Mouse (Mus musculus): ENCODE data around the gene Eci1. TPM values are rescaled to one million over a fixed set of nuclear protein-coding genes. Genes with fewer than 3 reads are reported as not detected.
"Not testable (repeated sequence)": the region's sequence is repeated elsewhere in the genome, so short reads cannot be mapped to it uniquely, and the experiment has no call there.

Gene Eci1
- total RNA-seq (2021): 100 to 1,000 TPM; 147 to 161 TPM
- long read RNA-seq, experiment 1, transcript Eci1-205 (7 exons, 1,137 nt): major isoform, 108 of 120 reads
- long read RNA-seq, experiment 1, partial matches to known transcripts: 9 of 120 reads
- long read RNA-seq, experiment 1, other reads (novel, unspliced or antisense): 2 of 120 reads
- long read RNA-seq, experiment 2, transcript Eci1-205 (7 exons, 1,137 nt): major isoform, 152 of 169 reads
- long read RNA-seq, experiment 2, partial matches to known transcripts: 11 of 169 reads
- long read RNA-seq, experiment 2, other reads (novel, unspliced or antisense): 5 of 169 reads

DNA sequence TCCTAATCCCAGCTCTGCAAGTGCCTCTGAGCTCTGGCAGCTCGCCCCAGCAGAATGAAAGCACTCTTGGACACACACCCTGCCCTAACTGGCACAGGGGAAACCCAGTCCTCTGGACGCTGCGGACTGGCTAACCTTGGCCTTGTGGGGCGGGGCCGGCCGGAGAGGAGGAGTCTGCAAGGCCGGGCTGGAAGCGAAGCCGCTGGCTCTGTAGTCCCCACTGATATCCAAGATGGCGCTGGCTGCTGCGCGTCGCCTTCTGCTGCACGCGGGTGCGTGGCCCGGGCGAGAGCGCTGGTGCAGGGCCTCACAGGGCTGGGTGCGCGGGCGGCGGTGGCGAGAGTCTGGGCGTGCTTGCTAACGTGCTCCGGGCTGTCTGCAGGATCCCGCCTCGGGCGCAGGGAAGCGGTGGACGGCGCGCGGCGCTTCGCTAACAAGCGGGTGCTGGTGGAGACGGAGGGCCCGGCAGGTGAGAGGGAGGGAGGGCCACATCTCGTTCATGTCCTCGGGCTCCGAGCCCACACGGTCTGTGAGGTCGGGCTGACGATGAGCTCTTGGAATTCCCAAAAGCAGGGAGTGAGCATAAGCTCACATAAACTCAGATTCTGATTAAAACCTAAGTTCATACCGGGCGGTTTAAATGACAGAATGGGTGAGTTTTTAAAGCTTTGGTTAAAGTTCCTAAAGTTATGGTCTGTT lies at the start of gene Eci1:
Gene Eci1 (plus strand): TSS at position 171 of the 699 bp plus-strand sequence.
- peak; percentile 95 for DNase-seq

DNA sequence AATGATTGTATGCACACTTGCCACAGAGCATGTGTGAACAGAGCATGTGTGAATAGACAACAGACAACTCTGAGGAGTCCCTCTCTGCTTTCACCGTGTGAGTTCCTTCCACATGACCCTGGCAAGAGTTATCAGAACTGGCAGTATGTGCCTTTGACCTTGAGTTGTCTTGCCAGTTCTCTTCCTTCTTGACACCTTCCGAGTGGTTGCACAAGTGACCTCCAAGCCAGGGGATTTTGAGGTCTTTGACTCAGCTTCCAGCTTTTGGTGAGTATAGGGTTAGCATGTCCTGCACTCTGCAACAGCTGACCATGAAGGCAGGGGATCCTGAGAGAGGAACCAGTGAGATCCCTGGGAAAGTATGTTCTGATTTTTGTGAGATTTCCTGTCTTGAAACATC lies 47.9 kb upstream of the Eci1 start:
- DNase-seq: no peak

DNA sequence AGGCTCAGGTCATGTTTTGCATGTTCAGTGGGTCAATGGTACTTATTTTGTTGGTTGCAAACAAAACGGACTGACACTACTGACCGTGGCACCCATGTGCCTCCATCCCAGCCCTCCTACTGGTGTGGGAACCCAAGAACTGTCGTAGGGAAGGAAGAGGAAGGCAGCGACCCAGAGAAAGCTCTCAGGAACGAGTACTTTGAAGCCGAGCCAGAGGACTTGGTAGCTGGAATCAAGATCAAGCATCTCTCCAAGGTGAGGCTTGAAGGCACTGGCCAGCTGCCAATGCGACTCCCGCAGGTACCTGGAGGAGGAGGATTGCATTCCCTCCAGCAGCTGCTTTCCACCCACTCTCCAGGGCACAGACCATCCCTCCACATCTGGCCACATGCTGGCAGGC lies 42.7 kb upstream of the Eci1 start:
- DNase-seq: no peak

DNA sequence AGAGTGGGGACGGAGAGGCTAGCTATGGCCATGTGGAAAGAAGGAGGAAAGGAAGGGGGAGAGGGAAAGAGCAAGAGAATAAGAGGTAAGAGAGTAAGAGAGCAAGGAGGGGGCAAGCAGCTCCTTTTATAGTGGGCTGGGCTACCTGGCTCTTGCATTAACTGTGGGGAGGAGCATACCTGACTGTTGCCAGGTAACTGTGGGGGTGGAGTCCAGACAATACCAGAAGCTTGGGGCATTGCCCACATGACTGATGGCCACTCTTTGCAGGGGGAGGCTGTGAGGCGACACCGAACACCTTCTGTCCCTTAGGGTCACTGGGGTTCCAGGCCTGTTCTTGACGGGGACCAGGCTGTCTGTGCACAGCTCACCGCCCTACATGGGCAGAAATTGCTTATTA lies 37.7 kb upstream of the Eci1 start:
- DNase-seq: no peak

DNA sequence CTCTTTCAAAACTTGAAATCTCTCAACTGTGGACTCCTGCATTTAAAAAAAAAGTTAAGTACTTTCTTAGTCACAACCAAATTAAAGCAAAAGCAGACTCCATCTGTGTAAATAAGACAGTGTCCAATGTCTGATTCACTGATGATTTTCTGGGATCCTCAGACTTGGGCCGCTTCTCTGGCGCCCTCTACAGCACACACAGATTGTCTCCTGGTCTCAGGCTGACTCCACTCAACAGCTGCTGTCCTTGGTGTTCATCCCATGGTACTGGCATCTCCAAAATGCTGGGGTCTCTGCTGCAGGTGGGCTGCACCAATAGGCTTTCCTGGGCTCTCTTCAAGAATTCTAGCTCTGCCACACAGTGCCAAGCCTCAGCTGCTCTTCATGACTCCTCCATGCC lies 36.6 kb upstream of the Eci1 start:
- peak; percentile 60 for DNase-seq

DNA sequence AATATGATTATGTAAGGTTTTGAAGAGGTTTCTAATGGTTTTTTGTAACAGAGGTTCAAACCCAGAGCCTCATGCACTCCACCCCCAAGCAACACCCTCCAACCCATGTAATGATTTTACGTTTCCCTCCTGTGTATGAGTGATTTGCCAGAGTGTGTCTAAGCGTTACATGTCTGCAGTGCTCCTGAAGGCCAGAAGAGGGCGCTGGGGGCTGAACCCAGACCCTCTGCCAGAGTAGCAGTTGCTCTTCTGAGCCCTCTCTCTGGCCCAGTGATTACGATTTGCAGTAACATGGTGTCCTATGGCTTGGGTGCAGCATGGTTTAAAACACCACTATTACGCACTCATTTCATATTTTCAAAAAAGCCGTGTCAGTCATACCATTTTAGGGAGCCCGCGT lies 35.3 kb upstream of the Eci1 start:
- DNase-seq: no peak

DNA sequence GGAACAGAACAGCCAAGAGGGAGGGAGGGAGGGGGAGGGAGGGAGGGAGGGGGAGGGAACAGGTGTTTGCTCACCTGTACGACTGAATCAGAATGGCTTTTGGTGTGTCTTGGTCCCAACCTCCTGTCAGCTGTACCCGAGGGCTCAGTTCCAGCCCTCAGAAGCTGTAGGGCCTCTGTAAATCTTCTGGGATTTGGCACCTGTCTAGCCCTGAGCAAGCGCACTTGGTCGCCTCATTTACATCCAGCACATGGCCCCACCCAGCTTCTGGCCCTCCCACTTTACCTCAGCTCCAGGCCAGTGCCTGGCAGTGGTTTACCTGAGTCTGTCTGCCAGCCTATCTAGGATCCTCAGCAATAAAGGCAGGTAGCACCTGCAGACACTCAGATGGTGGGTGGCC lies 32.9 kb upstream of the Eci1 start:
- no peak for DNase-seq

DNA sequence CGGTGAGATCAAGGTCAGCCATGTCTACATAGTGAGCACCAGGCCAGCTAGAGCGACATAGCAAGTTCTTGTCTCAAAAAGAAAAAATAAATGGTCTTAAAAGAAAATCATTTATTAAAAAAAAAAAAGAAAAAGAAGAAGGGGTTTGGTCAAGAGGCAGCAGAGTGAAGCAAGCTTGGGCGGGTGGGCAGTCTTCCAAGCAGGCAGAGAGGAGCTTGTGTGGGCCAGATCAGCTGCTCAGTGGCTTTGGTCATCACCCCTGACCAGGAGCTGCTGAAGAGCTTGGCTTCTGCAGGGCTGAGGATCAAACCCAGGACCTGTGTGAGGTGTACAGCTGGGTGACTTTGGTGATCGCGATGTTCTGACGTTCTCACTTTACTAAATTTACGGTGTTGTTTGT lies 32.0 kb upstream of the Eci1 start:
- peak; percentile 34 for DNase-seq

DNA sequence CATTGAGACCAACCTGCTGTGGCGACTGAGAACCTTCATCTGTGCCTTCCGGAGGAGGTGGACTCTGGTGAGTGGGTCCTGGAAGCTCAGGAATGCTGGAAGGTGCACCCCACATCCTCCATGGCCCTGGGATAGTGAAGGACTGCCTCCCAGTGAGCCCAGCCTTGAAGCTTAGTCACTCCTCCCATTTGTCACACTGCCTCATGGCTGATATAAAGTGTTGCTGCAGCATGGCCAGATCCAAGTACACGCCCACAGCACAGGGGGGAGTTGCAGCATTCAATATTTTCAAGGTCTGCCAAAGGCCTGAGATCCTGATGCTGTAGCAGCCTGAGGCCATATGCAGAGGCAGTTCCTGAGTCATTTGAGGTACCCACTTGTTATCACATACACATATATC lies 24.1 kb upstream of the Eci1 start:
- no peak for DNase-seq

DNA sequence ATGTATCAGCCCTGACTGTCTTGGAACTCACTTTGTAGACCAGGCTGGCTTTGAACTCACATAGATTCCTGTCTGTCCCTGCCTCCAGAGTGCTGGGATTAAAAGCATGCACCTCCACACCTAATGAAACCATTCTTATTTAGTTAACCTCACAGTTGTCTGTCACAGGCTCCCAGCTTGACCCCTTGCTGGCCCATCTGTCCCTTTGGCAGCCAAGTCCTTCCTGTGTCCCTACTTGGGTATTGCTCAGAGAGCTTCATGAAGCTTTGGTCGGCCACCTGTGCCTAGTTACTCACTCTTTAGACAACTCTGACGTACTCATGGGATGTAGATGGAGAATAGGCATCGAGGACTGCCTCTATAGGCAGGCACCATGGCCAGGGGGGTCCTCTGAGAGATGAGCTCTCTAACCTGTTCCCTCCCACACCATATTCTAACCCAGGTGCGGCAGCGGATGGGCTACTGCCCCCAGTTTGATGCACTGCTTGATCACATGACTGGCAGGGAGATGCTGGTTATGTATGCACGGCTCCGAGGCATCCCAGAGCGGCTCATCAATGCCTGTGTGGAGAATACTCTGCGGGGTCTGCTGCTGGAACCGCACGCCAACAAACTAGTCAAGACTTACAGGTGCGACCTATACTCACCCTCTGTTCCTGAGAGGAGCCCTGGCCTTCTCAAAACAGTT lies 19.2 kb upstream of the Eci1 start:
- DNase-seq: no peak

DNA sequence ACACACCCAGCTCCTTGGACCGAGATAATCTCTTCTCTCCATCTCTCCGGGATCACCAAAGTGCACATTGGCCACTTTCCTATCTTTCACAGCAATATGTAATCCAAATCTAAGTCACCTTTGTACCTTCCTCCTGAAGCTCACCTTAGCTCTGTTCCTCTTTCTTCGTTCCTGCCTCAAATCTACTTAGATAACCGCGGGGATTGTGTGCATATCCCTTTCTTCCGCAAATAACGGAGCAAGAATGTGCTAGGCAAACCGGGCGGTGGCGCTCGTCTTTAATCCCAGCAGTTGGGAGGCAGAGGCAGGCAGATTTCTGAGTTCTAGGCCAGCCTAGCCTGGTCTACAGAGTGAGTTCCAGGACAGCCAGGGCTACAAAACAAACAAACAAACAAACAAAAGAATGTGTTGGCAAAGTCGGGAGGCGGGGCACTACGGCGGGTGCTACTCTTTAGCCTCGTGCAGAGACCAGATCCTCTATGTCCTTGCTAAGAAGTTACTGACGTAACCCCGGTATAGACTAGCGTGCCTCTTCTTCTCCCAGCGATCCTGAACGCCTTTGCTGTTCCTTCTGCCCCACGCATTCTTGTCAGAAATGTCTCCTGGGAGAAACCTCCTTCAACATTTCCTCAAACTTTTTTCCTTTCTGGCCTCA lies 12.8 kb upstream of the Eci1 start:
- DNase-seq: no peak

DNA sequence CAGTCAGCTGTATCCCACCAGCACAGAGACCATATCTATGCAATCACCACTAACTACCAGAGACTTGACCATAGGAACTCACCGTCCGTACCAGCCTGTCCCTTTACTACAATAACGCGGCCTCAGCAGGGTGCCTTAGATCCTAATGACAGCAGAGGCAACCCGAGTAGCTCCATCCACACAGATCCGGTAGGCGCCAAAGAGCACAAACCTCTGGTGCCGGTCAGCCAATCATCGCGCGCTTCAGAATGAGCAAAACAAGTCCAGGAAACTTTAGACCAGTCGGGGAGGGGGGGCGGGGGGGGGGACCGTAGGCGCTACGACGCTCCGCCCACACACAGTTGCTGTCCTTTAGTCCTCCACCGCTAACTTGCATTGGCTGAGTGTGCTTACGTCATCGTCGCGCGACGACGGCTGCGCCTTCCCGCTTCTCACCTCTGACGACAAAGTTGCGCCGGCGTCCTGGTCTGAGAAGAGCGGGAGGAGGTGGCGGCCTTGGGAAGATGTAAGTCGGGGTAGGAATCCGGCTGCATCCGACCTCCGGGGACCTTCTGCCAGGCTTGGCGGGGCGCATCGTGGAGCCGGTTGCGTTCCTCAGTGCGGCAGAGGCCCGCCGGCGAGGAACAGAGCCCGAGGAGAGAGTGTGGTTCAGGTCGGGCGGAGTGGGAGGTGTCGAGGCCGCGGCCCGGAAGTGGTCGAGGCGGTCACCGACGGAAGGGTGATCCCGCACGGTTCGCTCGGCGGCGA lies 12.0 kb upstream of the Eci1 start, which contains the start of gene Rnps1:
Gene Rnps1 (plus strand): TSS at position 336 of the 747 bp plus-strand sequence.
- peak; percentile 92 for DNase-seq

DNA sequence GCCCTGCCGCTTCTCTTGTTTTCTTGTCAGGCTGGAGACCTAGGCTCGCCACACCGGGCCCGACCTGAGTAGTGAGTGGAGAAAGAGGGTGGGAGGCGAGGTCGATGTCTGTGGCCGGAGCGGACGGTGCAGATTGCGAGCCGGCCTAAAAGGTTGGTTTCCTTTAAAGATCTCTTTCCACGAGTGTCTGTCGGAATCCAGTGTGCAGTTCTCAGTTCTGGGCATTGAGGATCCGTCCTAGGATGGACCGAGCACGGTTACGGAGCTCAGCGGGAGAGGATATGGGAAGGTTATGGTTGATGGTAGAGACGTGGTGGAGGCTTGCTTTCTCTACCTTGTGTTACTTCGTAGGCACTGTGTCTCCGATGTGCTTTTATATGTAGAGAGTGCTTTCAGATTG lies 11.4 kb upstream of the Eci1 start:
- DNase-seq: no peak

DNA sequence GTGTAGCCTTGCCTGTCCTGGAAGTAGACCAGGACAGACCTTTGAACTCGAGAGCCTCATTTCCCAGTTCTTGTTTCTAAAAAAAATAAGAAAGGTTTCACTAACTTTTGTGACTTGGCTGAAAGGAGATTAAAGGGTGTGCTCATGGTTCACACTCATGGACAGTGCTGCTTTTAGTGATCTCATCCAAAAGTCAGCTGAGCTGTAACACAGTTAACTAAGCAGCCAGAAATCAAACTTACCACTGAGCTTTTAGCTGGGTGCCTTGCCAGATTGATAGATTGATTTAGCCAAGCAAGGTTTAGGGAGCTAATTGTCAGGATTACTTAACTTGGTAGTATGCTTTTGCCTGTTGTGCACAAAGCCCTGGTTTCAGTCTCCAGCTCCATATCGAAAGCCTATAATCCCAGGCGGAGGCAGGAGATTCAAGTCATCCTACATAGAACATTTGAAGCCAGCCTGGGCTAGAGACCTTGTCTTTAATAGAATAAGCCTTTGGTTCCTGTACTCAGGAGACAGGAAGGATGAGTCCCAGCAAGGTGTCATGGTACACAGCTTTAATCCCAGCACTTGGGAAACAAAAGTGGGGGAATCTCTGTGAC lies 10.3 kb upstream of the Eci1 start:
- DNase-seq: no peak

DNA sequence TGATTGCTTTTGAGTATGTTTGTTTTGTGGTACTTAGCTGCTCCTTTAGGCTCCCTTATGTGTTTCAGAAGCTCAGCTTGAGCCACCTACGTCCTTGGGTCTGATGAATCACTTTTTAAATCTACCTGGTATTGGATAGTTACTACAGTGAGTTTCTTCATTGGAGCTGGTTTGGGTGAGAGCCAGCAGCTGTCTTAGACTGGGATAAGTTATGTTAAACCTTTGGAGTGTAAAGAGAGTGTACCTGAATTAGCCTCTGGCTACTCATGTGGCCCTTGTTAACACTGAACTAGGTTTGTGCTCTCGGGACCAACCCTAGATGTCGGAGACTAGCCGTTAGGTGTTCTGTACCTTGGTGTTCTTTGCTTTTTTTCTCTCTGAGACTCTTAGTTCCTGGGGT lies 3.3 kb upstream of the Eci1 start:
- no peak for DNase-seq

DNA sequence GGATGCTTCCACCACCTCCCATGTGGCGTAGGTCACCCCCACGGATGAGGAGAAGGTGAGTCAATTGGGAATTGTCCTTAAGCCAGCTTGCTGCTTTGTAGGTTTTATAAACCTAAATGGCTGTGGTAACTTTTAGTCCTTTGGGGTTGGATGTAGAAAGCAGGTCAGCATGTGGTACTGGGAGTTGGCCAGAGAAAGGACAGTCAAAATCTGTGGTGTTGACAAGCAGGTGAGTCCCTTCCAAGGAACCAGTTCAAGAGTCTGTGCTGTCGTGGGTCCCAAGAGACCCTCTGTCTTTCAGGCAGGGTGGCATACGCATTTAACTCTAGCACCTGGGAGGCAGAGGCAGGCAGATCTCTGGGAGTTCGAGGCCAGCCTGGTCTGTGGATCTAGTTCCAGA lies 2.0 kb upstream of the Eci1 start:
- no peak for DNase-seq

DNA sequence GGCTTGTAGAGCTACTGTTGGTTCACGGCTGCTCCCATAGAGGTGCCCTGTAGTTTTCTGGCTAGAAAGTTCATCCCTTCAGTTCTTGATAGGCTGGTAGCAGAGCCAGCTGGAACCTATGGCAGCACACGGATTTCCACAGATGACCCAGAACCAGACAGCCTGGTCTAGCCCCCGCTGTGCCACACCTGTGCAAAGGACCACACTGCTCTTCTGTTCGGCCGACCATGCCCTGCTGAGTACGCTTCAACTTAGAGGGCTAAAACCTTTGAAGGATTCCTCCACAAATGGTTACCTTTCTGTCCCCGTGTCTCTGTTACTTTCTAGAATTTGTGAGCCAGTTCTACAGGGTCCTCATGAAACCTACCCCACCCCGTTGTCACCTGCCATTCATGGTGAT lies 1.1 kb upstream of the Eci1 start:
- DNase-seq: not testable (repeated sequence)

DNA sequence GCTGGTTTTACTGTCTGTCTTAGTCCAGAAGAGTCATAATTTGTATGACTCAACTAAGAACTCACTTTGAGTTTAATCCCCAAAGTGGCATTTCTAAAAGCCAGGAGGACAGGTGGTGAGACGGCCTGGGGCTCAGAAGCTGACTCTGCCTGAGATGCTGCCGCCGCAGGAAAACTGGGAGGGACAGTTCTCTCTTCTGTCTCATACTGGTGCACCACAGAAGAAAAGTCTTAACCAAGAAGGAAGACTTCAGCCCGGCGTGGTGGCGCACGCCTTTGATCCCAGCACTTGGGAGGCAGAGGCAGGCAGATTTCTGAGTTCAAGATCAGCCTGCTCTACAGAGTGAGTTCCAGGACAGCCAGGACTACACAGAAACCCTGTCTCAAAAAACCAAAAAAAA lies 536 bp upstream of the Eci1 start:
- no peak for DNase-seq

DNA sequence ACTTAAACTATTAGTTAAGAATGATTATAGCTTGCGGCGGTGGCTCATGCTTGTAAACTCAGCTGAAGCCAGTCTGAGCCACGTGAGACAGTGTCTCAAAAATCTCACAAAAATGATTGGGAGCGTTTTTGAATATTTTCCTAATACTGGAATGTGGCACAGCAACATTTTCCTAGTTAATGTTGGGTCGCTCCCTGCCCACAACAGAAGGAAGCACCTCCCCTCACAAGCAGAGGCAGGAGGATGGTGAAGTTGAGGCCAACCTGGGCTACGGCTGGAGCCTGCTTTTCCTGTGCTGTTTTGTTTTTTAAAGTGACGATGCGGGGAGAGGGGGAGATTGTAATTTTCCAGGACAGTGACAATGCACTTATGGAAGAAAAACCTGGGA lies 723 bp downstream of the Eci1 start:
- DNase-seq: no peak

DNA sequence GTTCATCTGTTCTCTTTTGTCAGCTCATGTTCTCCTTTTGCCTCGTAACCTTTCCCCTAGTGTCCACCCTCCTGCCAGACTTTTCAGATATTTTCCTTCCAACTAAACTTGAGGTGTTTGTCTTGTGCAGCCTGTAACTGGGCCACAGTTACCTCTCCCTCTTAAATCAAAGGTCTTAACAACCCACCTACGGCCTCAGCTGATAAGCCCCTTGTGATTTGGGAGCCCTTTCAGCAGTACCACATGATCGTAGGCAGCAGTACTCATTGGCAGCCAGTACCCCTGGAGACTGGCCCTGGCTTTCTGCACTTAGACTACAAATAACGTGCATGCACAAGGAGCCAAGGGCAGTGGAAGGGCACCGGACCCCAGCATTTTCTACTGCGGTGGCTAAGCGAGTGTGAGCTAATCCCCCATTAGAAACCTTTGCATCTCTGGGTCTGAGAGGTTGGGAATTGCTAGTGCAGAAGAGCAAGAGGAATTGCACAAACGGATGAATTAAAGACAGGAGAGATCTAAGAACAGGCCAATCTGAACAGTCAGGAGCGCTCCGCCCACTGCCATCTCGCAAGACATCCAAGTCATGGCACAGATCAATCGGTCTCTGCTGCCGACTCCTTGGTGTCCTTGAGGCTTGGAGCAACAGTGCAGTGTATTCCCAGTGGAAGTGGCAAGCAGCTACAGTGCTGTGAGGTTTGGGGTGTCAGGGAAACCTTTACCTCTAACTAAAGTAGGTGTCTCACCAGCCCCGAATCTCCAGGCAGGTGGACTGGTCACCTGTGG lies 3.0 kb downstream of the Eci1 start:
- DNase-seq: no peak

DNA sequence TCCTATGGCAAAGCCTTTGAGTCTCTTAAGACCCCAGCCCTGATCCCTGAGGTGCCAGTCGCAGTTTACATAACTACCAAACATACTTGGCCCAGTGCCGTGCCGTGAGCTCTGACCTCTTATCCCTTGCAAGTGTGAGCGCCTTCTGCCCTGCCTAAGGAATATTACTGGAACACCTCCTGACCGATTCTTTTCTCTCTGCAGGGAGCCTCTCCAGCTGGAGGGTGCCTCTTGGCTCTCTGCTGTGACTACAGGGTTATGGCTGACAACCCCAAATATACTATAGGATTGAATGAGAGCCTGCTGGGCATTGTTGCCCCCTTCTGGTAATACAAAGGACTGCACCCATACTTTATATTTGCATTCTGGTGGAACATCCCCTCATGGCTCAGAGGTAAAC lies 10.6 kb downstream of the Eci1 start:
- DNase-seq: no peak

Measured in gastrocnemius, postnatal 10 days (tissue).